Mouse (Mus musculus) natural killer cell, adult 2 months (primary cell): ENCODE data around the gene Tbx6.
"Not testable (repeated sequence)": the region's sequence is repeated elsewhere in the genome, so short reads cannot be mapped to it uniquely, and the experiment has no call there.

Experiments
- DNase-seq, 2 experiments: peaks; one replicate each; pipeline ENCODE4 v3.0.0; 2022; ENCODE audit warnings: low spot score in 2 of 2

Gene Tbx6

GRCm38 (mm10) chr7:126767001-126767400 is 14.3 kb upstream of the Tbx6 start:
- no peak for DNase-seq

GRCm38 (mm10) chr7:126770784-126771183 is 10.5 kb upstream of the Tbx6 start:
- DNase-seq = no peak

DNA sequence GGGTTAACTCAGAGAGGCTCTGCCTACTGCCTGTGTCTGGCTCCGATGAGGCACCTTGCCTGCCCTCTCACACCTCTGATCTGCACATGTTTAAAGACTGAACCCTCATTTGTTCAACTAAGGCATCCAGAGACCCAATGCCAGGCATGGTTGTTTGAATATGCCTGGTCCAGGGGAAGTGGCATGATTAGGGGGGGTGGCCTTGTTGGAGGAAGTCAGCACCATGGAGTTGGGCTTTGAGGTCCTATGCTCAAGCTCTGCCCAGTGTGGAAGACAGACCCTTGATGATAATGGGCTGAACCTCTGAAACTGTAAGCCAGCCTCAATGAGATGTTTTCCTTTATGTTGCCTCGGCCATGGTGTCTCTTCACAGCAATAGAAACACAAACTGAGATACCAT is 7.9 kb upstream of the Tbx6 start:
- DNase-seq = no peak

- DNase-seq = no peak
Observed at GRCm38 (mm10) chr7:126774463-126774862, 6.8 kb upstream of the Tbx6 start.

DNA sequence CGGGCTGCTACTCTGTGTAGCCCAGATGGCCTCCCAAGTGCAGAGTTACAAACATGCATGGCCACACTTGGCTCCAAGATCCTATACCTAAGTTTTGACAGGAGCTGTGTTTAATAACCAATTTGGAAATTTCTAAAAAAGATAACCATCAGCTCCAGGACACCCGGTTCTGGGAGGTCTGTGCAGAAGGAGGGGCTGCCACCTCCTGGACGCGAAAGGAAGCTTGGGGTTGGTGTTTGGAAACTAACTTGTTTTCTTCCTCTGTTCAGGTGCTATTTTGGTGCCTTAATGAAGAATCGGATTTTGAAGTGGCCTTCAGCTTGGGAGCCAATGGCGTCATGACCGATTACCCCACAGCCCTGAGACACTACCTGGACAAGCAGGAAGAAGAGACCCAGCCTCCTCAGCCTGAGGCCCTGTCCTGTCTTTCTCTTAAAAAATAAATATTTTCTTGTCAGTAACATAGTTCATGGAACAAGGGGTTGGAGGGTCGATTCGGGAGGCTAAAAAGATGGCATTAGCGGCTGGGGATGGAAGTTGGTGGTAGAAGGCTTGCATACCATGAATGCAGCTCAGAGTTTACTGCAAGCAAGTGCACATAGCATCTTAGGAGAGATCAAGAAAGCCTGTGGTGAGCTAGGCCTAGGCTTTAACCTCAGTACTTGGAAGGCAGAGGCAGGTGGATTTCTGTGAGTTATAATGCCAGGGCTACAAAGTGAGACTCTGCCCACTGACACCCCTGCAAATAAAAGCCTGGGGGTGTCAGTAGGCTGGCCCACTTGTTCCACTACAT is 5.9 kb upstream of the Tbx6 start:
- DNase-seq = no peak

GRCm38 (mm10) chr7:126775978-126776234 is 5.4 kb upstream of the Tbx6 start:
- DNase-seq = no peak

GRCm38 (mm10) chr7:126776598-126777057 is 4.7 kb upstream of the Tbx6 start, which contains the start of gene Ypel3:
Ypel3 (plus strand) TSS chr7:126776955.
- DNase-seq = peak; percentile 93 to 94

DNA sequence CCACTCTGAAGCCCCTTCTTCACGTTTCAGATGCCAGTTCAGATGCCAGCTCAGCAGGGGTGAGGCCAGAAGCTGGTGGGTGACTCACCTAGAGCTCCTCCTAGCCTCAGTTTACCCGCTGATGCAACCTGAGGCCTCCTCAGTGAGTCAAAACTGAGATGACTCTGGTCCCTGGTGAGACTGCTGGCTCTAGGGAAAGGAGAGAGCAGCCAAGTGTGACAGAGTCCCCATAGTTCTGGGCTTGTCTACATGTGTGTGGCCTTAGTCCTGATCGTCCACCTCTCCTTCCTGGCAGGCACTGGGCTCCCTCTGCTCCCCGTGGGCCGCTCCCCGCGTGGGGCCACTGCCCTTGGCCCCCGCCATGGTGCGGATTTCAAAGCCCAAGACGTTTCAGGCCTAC is 3.8 kb upstream of the Tbx6 start:
- no peak for DNase-seq

GRCm38 (mm10) chr7:126778147-126778546 is 3.1 kb upstream of the Tbx6 start:
- DNase-seq = no peak

DNA sequence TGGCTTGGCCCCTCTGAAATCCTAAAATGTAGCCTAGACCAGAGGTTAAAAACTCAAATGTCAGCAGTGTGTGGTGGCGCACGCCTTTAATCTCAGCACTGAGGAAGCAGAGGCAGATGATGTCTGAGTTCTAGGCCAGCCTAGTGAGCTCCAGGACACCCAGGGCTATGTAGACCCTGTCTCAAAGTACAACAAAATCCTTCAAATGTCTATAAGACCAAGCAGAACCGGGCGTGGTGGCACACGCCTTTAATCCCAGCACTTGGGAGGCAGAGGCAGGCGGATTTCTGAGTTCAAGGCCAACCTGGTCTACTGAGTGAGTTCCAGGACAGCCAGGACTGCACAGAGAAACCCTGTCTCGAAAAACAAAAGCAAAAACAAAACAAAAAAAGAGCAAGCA is 2.2 kb upstream of the Tbx6 start:
- not testable (repeated sequence) for DNase-seq

DNA sequence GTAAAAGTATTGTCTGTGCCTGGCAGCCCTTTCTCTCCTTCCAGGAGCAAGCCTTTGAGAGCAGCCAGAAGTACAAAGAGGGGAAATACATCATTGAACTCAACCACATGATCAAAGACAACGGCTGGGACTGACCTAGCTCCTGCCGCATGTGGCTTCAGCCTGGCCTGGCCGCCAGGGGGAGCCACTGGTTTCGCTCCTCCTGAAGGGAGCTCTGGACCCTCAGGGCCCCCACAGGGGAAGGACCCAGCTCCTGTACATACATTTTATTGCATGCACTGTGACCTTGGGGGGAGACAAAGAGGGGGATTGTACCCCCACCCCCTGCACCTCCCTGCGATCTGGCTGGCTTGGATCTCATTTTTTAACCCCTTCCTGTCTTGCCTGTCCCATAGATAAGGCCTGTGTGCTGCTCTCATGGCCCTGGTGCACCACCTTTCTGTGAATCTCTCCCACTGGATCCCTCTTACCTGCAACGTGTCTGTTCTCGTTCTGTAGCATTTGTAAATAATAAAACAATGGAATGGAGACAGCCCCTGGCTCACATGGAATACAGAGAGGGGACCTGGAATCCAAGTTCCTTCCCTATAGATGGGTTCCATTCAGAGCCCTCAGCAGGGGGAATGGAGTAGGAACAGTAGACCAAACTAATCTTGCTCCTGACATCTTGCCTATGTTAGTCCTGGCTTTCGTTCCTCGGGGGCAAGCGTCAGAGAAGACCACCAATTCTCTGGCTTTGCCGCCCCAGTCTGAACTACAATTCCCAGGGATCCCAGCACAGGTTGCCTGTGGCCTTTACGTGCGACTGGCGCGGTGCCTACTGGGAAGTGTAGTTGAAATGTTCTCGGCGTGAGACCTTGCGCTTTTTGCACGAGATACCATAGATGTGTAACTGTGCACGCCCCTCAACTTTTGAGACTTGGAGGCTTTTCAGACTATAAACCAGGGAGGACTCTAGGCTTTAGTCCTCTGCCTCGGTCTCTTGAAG is 1.0 kb upstream of the Tbx6 start:
- peak; percentile 81 to 86 for DNase-seq

GRCm38 (mm10) chr7:126781661-126782370 is 533 bp downstream of the Tbx6 start:
- DNase-seq = no peak

GRCm38 (mm10) chr7:126782693-126783092 is 1.4 kb downstream of the Tbx6 start:
- no peak for DNase-seq

- no peak for DNase-seq
Observed at GRCm38 (mm10) chr7:126784469-126784868, 3.2 kb downstream of the Tbx6 start.

- no peak for DNase-seq
Observed at GRCm38 (mm10) chr7:126785056-126785455, 3.8 kb downstream of the Tbx6 start.

DNA sequence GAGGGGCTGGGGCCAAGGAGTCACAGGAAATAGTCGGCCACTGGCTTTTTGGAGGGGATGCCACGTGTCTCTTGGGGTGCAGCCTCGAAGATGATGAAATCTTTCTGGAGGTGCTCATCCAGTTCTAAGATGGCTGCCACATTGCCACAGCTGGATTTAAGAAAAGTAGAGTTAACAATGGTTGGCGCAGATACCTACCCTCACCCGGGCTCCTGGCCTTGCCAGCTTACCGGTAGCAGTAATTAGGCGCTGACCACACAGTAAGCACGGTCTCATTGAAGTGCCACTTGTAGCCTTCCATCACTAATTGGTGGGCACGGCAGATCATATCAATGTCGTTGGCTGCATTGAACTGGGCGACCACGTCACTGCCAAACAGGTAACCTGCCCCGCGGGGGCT is 4.9 kb downstream of the Tbx6 start:
- DNase-seq = no peak

DNA sequence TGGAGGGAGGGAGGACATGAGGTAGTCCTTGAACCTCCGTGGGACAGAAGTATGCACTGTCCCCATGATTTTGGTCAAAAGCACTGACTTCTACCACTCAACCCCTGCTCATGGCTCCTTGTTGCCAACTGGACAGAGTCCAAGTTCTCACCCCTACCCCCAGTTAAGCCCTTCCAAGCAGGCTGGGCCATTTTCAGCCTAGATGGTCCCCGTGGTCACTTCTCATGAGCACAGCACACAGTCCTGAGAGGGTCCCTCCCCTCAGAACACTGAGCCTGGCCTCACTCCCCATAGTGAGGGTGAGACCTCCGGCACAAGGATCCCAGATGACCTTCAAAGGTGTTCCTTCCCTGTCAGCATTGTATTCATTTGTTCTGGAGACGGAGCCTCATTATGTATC is 7.9 kb downstream of the Tbx6 start:
- DNase-seq = no peak

DNA sequence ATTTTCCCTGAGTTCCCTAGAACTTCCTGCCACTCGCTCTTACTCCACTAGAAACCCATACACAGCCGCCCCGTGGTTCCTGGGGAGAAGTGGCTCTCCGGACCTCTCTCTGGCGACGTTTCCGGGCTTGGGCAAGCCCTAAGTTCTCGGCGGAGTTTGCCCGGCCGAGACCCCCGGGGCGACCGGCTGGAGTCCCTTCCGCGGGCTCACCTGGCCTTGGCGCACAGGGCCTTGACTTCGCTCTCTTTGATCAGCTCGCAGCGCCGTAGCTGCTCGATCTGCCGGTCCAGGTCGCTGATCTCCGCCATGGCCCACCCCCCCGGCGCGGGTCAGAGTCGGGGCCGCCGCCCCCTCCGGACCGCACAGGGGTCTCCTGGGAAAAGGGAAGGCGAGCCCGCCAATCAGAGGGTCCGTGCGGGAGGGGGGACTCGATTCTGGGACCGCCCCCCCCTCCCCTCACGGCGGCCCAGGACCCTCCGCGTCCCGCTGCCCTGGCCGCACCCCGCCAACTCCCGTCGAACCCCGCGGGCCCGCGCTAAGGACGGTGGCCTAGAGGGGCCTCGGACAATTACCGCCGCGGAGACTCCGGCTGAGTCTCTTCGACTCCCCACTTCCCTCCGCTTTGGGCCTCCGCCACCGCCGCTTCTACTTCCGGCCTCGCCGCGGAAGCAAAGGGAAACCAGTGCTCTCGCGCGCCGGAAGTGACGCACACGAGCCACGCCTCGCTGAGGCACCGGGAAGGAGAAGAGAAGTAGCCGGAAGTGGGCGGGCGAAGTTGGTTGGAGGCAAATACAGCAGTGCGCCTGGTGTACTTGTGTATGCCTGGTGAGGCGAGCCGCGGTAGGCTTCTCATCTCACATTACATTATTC is 10.8 kb downstream of the Tbx6 start, which contains the start of gene Ppp4c:
Ppp4c (minus strand) TSS at position 646 of the 870 bp plus-strand sequence.
- peak; percentile 95 to 97 for DNase-seq

DNA sequence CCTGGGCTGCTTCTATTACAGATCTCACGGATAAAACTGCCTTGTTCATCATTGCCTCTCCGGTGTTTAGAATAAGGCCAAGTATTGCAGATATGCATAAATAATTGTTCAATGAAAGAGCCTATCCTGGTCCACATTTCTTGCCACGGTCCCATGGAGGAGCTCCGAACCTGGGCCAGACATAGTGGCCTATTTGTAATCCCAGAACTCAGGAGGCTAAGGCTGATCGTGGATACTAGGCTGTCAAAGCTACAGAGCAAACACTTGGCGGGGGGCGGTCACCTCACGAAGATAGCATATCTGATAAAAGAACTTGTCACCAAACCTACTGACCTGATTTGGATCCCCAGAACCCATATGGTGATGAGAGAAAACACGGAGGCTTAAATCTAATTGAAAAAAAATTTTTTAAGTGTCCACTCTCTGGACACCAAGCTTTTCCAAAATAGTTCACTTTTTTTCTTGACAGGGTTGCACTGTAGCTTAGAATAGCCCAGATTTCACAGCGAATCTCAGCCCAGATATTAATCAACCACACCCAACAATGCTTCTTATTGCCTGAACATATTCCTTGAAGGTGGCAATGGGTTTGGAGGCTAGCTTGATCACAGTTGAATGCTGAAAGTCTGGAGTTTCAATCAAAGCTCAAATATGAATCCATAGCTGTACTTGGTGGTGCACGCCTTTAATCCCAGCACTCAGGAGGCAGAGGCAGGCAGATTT is 11.6 kb downstream of the Tbx6 start:
- no peak for DNase-seq
